ENCODE assay signal across 23 mouse cellular contexts in the genomic region with DNA sequence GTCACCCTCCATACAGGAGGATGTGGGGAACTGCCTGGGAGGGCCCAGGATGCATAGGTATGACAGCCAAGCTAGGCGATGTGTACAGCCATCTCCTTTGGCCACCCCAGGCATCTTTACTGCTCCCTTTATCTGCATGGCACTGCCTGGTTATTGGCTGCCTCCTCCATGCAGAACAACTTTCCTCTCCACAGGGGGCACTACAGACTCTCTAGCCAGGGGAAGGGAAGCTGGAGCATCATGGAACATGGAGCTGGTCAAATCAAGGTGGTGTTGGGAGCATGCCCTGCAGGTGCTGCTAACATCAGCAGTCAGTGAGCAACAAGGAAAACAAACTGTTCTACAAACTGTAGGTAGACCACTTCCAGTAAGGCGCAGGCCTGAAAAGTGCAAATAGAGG. TPM values are rescaled to one million over a fixed set of nuclear protein-coding genes. Genes with fewer than 3 reads are reported as not detected.
DNase-seq lines count a peak whose midpoint lies in the region; ATAC-seq and TF ChIP-seq lines count a peak whose summit lies in the region.
"Had no signal": no experiment of that assay in that cellular context is flagged by ENCODE, and none has a peak within 500 bp of the region (broad histone marks: within the 10 kb centered on the region; RNA-seq: fewer than 3 reads in every experiment).

No protein-coding gene starts in this region.

- H3K27me3 ChIP-seq in cerebellum, adult 2 months (ENCODE audit: control insufficient read depth, insufficient read depth, low read length) = no peaks in the 10 kb centered on the region
- H3K27me3 ChIP-seq in intestine, postnatal 0 days (replicated peaks; ENCODE audit: control insufficient read depth, insufficient read depth, low read length) = no peaks in the 10 kb centered on the region
- no peaks in the 10 kb centered on the region for H3K27me3 ChIP-seq in intestine, embryonic 15.5 days (replicated peaks)
- no peaks in the 10 kb centered on the region for H3K27me3 ChIP-seq in liver, adult 2 months (ENCODE audit: control insufficient read depth, insufficient read depth, low read length)
- H3K27me3 ChIP-seq in liver, embryonic 12.5 days (replicated peaks) = no peaks in the 10 kb centered on the region
- no peaks in the 10 kb centered on the region for H3K27me3 ChIP-seq in lung, postnatal 0 days (replicated peaks; ENCODE audit: insufficient read depth, low read length)
- H3K27me3 ChIP-seq: CH12.LX; embryonic facial prominence, embryonic 13.5 days; forebrain, embryonic 15.5 days; hindbrain, embryonic 13.5 days; lung, embryonic 15.5 days; midbrain, embryonic 13.5 days; neural tube, embryonic 13.5 days had no signal

- peaks cover 11% of the 10 kb centered on the region for H3K4me1 ChIP-seq in cerebellum, adult 2 months (ENCODE audit: control insufficient read depth, insufficient read depth, low read length)
- 0 out of 2 replicates have a peak, but pooled peaks cover 1% of the 10 kb centered on the region for H3K4me1 ChIP-seq in intestine, postnatal 0 days (replicated peaks; ENCODE audit: control insufficient read depth, insufficient read depth, low read length)
- no peaks in the 10 kb centered on the region; the same call in 1 of the 2 replicates for H3K4me1 ChIP-seq in intestine, embryonic 15.5 days (replicated peaks)
- H3K4me1 ChIP-seq in liver, adult 2 months (ENCODE audit: control insufficient read depth, insufficient read depth, low read length) = no peaks in the 10 kb centered on the region
- no peaks in the 10 kb centered on the region for H3K4me1 ChIP-seq in liver, embryonic 12.5 days
- no peaks in the 10 kb centered on the region for H3K4me1 ChIP-seq in lung, postnatal 0 days (ENCODE audit: insufficient read depth, low read depth, low read length)
- H3K4me1 ChIP-seq: forebrain, embryonic 10.5 days; forebrain, embryonic 15.5 days; hindbrain, embryonic 13.5 days; midbrain, embryonic 13.5 days; neural tube, embryonic 13.5 days had no signal

- no peak overlapping the region for H3K9ac ChIP-seq in intestine, postnatal 0 days (ENCODE audit: low read depth, low read length)
- H3K9ac ChIP-seq in intestine, embryonic 15.5 days = no peak overlapping the region
- H3K9ac ChIP-seq in liver, adult 2 months (ENCODE audit: low read depth, low read length) = no peak overlapping the region
- no peak overlapping the region for H3K9ac ChIP-seq in liver, embryonic 12.5 days
- no peak overlapping the region for H3K9ac ChIP-seq in lung, postnatal 0 days (replicated peaks; ENCODE audit: low read depth)
- H3K9ac ChIP-seq: embryonic facial prominence, embryonic 13.5 days; forebrain, embryonic 15.5 days; hindbrain, embryonic 13.5 days; lung, embryonic 15.5 days; midbrain, embryonic 13.5 days; neural tube, embryonic 13.5 days had no signal

- no peak for ATAC-seq in intestine, postnatal 0 days
- ATAC-seq in intestine, embryonic 15.5 days = no peak
- no peak for ATAC-seq in liver, embryonic 12.5 days
- no peak for ATAC-seq in lung, postnatal 0 days
- ATAC-seq: forebrain, embryonic 15.5 days; midbrain, embryonic 13.5 days had no signal

- no peak for TF ChIP-seq EP300 in lung, postnatal 0 days (IDR thresholded peaks at IDR 0.05)

- 85% methylated on average over 2 of the region's 2 CpGs for WGBS in cerebellum, adult 2 months
- 87% methylated on average over 2 of the region's 2 CpGs for WGBS in intestine, postnatal 0 days
- 98% methylated on average over 2 of the region's 2 CpGs for whole genome bisulfite sequencing in intestine, embryonic 15.5 days
- 93% methylated on average over 2 of the region's 2 CpGs for WGBS in liver, adult 2 months
- WGBS in liver, embryonic 12.5 days (ENCODE audit: insufficient replicate concordance) = 74% methylated on average over 2 of the region's 2 CpGs
- WGBS in lung, postnatal 0 days = 91% methylated on average over 2 of the region's 2 CpGs

- H3K4me3 ChIP-seq in cerebellum, adult 2 months (replicated peaks; ENCODE audit: insufficient read depth, low read depth, low read length) = no peak overlapping the region
- no peak overlapping the region for H3K4me3 ChIP-seq in intestine, postnatal 0 days (ENCODE audit: low read depth, low read length)
- no peak overlapping the region for H3K4me3 ChIP-seq in intestine, embryonic 15.5 days (replicated peaks)
- H3K4me3 ChIP-seq in liver, adult 2 months (ENCODE audit: insufficient read depth, low read depth, low read length) = no peak overlapping the region
- no peak overlapping the region for H3K4me3 ChIP-seq in liver, embryonic 12.5 days
- H3K4me3 ChIP-seq in lung, postnatal 0 days (ENCODE audit: low read depth, low read length) = no peak overlapping the region
- H3K4me3 ChIP-seq: embryonic facial prominence, embryonic 13.5 days; forebrain, embryonic 10.5 days; forebrain, embryonic 15.5 days; hindbrain, embryonic 13.5 days; lung, embryonic 15.5 days; midbrain, embryonic 13.5 days; neural tube, embryonic 13.5 days had no signal

- no peak overlapping the region for H3K27ac ChIP-seq in cerebellum, adult 2 months (ENCODE audit: insufficient read depth, low read length)
- no peak overlapping the region for H3K27ac ChIP-seq in intestine, postnatal 0 days (ENCODE audit: low read depth, low read length)
- no peak overlapping the region for H3K27ac ChIP-seq in intestine, embryonic 15.5 days
- no peak overlapping the region for H3K27ac ChIP-seq in liver, adult 2 months (replicated peaks; ENCODE audit: insufficient read depth, low read depth, low read length)
- H3K27ac ChIP-seq in liver, embryonic 12.5 days = no peak overlapping the region
- no peak overlapping the region for H3K27ac ChIP-seq in lung, postnatal 0 days (ENCODE audit: low read length)
- H3K27ac ChIP-seq: embryonic facial prominence, embryonic 13.5 days; forebrain, embryonic 10.5 days; forebrain, embryonic 15.5 days; hindbrain, embryonic 13.5 days; lung, embryonic 15.5 days; macrophage; midbrain, embryonic 13.5 days; neural tube, embryonic 13.5 days had no signal

- no peak overlapping the region for H3K4me2 ChIP-seq in intestine, postnatal 0 days (replicated peaks; ENCODE audit: low read depth)
- no peak overlapping the region for H3K4me2 ChIP-seq in intestine, embryonic 15.5 days (replicated peaks)
- no peak overlapping the region for H3K4me2 ChIP-seq in liver, embryonic 12.5 days
- no peak overlapping the region for H3K4me2 ChIP-seq in lung, postnatal 0 days (replicated peaks; ENCODE audit: low read depth, low read length)
- H3K4me2 ChIP-seq: embryonic facial prominence, embryonic 13.5 days; forebrain, embryonic 15.5 days; hindbrain, embryonic 13.5 days; lung, embryonic 15.5 days; midbrain, embryonic 13.5 days; neural tube, embryonic 13.5 days had no signal

- TF ChIP-seq POLR2A in cerebellum, adult 2 months (IDR thresholded peaks at IDR 0.05; ENCODE audit: borderline replicate concordance, insufficient read depth, low read length) = no peak
- no peak for TF ChIP-seq POLR2A in liver, adult 2 months (IDR thresholded peaks at IDR 0.05; ENCODE audit: extremely low read depth, insufficient read depth, low read length)

- no peaks in the 10 kb centered on the region for H3K9me3 ChIP-seq in intestine, postnatal 0 days (ENCODE audit: control insufficient read depth)
- no peaks in the 10 kb centered on the region for H3K9me3 ChIP-seq in intestine, embryonic 15.5 days
- no peaks in the 10 kb centered on the region for H3K9me3 ChIP-seq in liver, embryonic 12.5 days (replicated peaks)
- no peaks in the 10 kb centered on the region for H3K9me3 ChIP-seq in lung, postnatal 0 days (ENCODE audit: low read length)
- H3K9me3 ChIP-seq: embryonic facial prominence, embryonic 13.5 days; forebrain, embryonic 15.5 days; hindbrain, embryonic 13.5 days; lung, embryonic 15.5 days; midbrain, embryonic 13.5 days; neural tube, embryonic 13.5 days had no signal

- no peak for DNase-seq in cerebellum, adult 2 months
- DNase-seq in cerebellum, postnatal 14 days = no peak
- DNase-seq in liver, adult 2 months (ENCODE audit: extremely low read depth, low read depth, low spot score) = no peak
- no peak for DNase-seq in lung, postnatal 0 days (ENCODE audit: low spot score)
- DNase-seq in lung, postnatal 25 days (ENCODE audit: low spot score) = no peak
- DNase-seq: adrenal gland, adult 8-10 months; cerebellum, adult 9-10 months; kidney, adult 18-20 months; kidney, postnatal 14 days; left cerebral cortex, postnatal 4 days; right cerebral cortex, postnatal 4 days had no signal

- 0 out of 2 replicates have a peak, but pooled peaks have one; percentile 5 for TF ChIP-seq CTCF in cerebellum, adult 2 months (IDR thresholded peaks at IDR 0.05; ENCODE audit: borderline replicate concordance, insufficient read depth, low read depth, low read length)
- TF ChIP-seq CTCF in intestine, postnatal 0 days (IDR thresholded peaks at IDR 0.05; ENCODE audit: low read depth) = peak; percentile 54
- TF ChIP-seq CTCF in liver, adult 2 months (IDR thresholded peaks at IDR 0.05; ENCODE audit: low read depth, low read length) = peak; percentile 35
- peak; percentile 65 for TF ChIP-seq CTCF in lung, postnatal 0 days (IDR thresholded peaks at IDR 0.05)

- no peaks in the 10 kb centered on the region for H3K36me3 ChIP-seq in intestine, postnatal 0 days (ENCODE audit: control insufficient read depth, insufficient read depth)
- H3K36me3 ChIP-seq in intestine, embryonic 15.5 days = no peaks in the 10 kb centered on the region
- H3K36me3 ChIP-seq in liver, adult 2 months (ENCODE audit: control insufficient read depth, insufficient read depth, low read length) = no peaks in the 10 kb centered on the region
- no peaks in the 10 kb centered on the region for H3K36me3 ChIP-seq in liver, embryonic 12.5 days
- H3K36me3 ChIP-seq in lung, postnatal 0 days (ENCODE audit: insufficient read depth, low read length) = no peaks in the 10 kb centered on the region
- H3K36me3 ChIP-seq: embryonic facial prominence, embryonic 13.5 days; forebrain, embryonic 10.5 days; forebrain, embryonic 15.5 days; hindbrain, embryonic 13.5 days; lung, embryonic 15.5 days; midbrain, embryonic 13.5 days; neural tube, embryonic 13.5 days had no signal

- peaks cover 56% of the 10 kb centered on the region; the same call in 1 of the 2 replicates for H3K79me2 ChIP-seq in liver, adult 2 months (ENCODE audit: control insufficient read depth, insufficient read depth, low read length)

RNA-seq across cellular contexts. Expression of a gene that starts 56.4 kb away (rescaled TPM):
- 92.0 and 99.4 TPM in 2 replicates for polyA plus RNA-seq in cerebellum, adult 2 months (2012; rRNA removed)
- polyA plus RNA-seq in intestine, postnatal 0 days (2015; fragmentation: Nextera tagmentation; extraction: Ambion mirVana) = 38.3 and 42.7 TPM in 2 replicates
- 52.2 and 52.3 TPM in 2 replicates for polyA plus RNA-seq in intestine, embryonic 15.5 days (2015; fragmentation: Nextera tagmentation; extraction: Ambion mirVana)
- 19.1 and 21.1 TPM in 2 replicates for total RNA-seq in liver, adult 2 months (2014; rRNA removed)
- polyA plus RNA-seq in liver, adult 2 months (2012; rRNA removed) = 12.4 and 14.8 TPM in 2 replicates
- polyA plus RNA-seq in liver, embryonic 12.5 days (2016; fragmentation: Nextera tagmentation; extraction: Ambion mirVana) = 7.2 TPM in 2 replicates
- polyA plus RNA-seq in lung, postnatal 0 days (2015; fragmentation: Nextera tagmentation; extraction: Ambion mirVana) = 16.2 and 17.0 TPM in 2 replicates

Comparison
In these comparisons a context has a peak if more than half of its experiments do, and no peak if none do; other contexts are left out.
1. CTCF ChIP-seq: peak in every context shown above with its lines; median percentile 65 in lung, postnatal 0 days; 54 in intestine, postnatal 0 days; 35 in liver, adult 2 months; 5 in cerebellum, adult 2 months.